Mouse (Mus musculus): ENCODE data around the gene Plscr3. TPM values are rescaled to one million over a fixed set of nuclear protein-coding genes. Genes with fewer than 3 reads are reported as not detected.

Gene Plscr3
- polyA plus RNA-seq, 1 experiment from 2014 or later = 90.0 TPM

DNA sequence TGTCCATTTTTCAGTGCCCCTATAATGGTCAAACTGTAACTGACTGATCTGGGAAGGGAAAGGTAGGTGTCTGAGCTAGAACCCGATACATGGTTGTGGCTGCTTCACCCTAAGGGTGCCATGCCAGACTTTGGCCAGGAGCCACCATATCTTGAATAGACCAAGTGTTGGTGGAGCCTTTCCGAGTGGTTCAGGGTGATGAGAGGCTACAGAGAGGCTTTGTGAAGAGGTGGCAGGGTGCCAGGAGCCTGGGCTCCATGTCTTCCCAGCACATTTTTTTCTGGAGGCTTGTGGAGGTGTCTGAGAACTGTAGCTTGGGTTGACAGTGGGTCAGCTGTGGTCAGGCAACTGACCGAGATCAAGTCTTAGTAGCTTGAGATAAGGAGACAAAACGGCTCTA lies 45.3 kb downstream of the Plscr3 start:
- no peak for ATAC-seq (replicated peaks; ENCODE audit: insufficient number of reproducible peaks, low FRiP score, low TSS enrichment, low read depth)

DNA sequence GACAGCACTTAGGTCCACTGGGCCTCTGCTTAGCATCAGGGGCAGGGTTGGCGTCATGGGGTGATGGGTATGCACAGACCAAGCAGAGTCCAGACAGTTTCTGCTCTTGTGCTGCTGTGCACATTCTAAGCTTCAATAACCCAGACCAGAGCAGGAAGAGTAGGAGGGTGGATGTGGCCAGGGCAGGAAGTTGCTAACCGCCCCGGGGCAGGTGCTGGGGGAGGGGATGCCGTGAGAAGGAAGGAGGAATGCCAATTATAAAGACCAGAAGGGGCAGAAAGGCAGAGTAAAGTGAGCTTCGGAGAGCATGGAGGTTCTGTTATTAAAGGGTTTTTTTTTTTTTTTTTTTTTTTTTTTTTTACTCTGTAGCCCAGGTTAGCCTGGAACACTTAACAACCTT lies 48.5 kb downstream of the Plscr3 start:
- Histone ChIP-seq H3K4me1 (ENCODE audit: control insufficient read depth, insufficient read depth, low read length) (peaks cover 2% of the 10 kb centered on the region; the same call in 1 of the 2 replicates), H3K27me3 (ENCODE audit: control insufficient read depth, insufficient read depth, low read length) (no peaks in the 10 kb centered on the region), H3K27ac (replicated peaks; ENCODE audit: low read depth, low read length) (no peak overlapping the region), H3K4me3 (ENCODE audit: low read depth, low read length) (no peak overlapping the region), H3K9me3 (replicated peaks; ENCODE audit: control insufficient read depth, low read length) (no peaks in the 10 kb centered on the region), H3K9ac (replicated peaks; ENCODE audit: low read length) (no peak overlapping the region), H3K36me3 (replicated peaks; ENCODE audit: control insufficient read depth, insufficient read depth, low read depth, low read length) (no peaks in the 10 kb centered on the region), H3K4me2 (ENCODE audit: low read depth, low read length) (no peak overlapping the region)
- DNase-seq (ENCODE audit: low spot score) (no peak), ATAC-seq (replicated peaks; ENCODE audit: insufficient number of reproducible peaks, low FRiP score, low TSS enrichment, low read depth) (no peak)
- WGBS = 79% methylated on average over 5 of the region's 5 CpGs

More for the DNA sequence above, 45.3 kb downstream of the Plscr3 start:
- H3K9ac ChIP-seq (replicated peaks; ENCODE audit: low read length) = no peak overlapping the region
- 80% methylated on average over 4 of the region's 4 CpGs for WGBS
- no peaks in the 10 kb centered on the region for H3K36me3 ChIP-seq (replicated peaks; ENCODE audit: control insufficient read depth, insufficient read depth, low read depth, low read length)
- no peak for DNase-seq (ENCODE audit: low spot score)
- H3K9me3 ChIP-seq (replicated peaks; ENCODE audit: control insufficient read depth, low read length) = no peaks in the 10 kb centered on the region
- H3K4me3 ChIP-seq (ENCODE audit: low read depth, low read length) = no peak overlapping the region
- no peak overlapping the region for H3K4me2 ChIP-seq (ENCODE audit: low read depth, low read length)
- H3K27me3 ChIP-seq (ENCODE audit: control insufficient read depth, insufficient read depth, low read length) = no peaks in the 10 kb centered on the region
- H3K4me1 ChIP-seq (ENCODE audit: control insufficient read depth, insufficient read depth, low read length) = no peaks in the 10 kb centered on the region
- H3K27ac ChIP-seq (replicated peaks; ENCODE audit: low read depth, low read length) = no peak overlapping the region

DNA sequence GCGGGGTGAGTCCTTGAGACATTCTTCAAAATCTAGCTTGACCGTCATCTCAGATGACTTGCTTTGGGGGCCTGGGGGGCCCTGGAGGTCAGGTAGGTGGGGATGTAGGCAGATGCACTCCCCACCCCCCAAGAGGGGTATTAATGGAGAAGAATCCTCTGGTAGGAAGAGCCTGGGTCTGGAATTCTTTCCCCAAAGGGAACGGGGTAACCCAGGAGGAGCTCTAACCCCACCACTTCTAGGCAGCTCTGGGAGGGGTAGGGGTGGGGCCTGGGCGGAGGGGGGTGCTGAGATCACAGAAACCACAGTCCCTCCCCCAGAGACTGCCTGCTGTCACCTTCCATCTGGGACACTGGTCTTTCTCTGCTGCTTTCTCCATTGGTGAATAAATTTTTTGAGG lies 49.1 kb downstream of the Plscr3 start, which contains the start of gene Acap1:
TSS of gene Acap1 (minus strand) at position 249 of the 400 bp plus-strand sequence.
- H3K27me3 ChIP-seq (ENCODE audit: control insufficient read depth, insufficient read depth, low read length) = no peaks in the 10 kb centered on the region
- H3K9ac ChIP-seq (replicated peaks; ENCODE audit: low read length) = no peak within 1 kb of the TSS
- H3K36me3 ChIP-seq (replicated peaks; ENCODE audit: control insufficient read depth, insufficient read depth, low read depth, low read length) = no peaks in the 10 kb centered on the region
- WGBS = 78% methylated on average over 4 of the region's 4 CpGs
- H3K9me3 ChIP-seq (replicated peaks; ENCODE audit: control insufficient read depth, low read length) = no peaks in the 10 kb centered on the region
- H3K4me2 ChIP-seq (ENCODE audit: low read depth, low read length) = no peak within 1 kb of the TSS
- H3K4me1 ChIP-seq (ENCODE audit: control insufficient read depth, insufficient read depth, low read length) = peaks cover 4% of the 10 kb centered on the region; the same call in 1 of the 2 replicates
- H3K27ac ChIP-seq (replicated peaks; ENCODE audit: low read depth, low read length) = no peak within 1 kb of the TSS
- no peak within 1 kb of the TSS for H3K4me3 ChIP-seq (ENCODE audit: low read depth, low read length)
- ATAC-seq (replicated peaks; ENCODE audit: insufficient number of reproducible peaks, low FRiP score, low TSS enrichment, low read depth) = no peak
- DNase-seq (ENCODE audit: low spot score) = no peak

DNA sequence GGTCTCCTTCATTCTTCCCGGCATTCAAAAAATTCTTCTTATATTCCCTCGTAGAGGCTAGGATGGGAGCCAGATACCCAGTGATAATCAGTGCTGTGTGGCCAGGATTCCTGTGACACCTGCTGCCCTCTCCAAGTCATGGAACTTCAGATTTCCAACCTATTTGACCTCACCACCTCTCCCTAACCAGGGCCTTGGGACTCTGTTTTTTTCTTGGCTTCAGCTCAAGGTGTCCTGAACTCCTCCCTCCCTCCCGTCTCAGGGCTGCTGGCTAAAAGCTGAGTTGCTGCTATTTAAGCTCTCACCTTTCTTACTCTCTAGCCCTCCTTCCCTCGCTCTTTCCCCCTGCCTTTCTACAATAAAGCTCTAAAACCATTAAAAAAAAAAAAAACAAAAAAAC lies 53.7 kb downstream of the Plscr3 start:
- peak overlapping the region; percentile 98 for H3K9ac ChIP-seq (replicated peaks; ENCODE audit: low read length)
- peak; percentile 43 for DNase-seq (ENCODE audit: low spot score)
- peak overlapping the region; percentile 92 for H3K4me3 ChIP-seq (ENCODE audit: low read depth, low read length)
- H3K9me3 ChIP-seq (replicated peaks; ENCODE audit: control insufficient read depth, low read length) = no peaks in the 10 kb centered on the region
- no peak overlapping the region for H3K27ac ChIP-seq (replicated peaks; ENCODE audit: low read depth, low read length)
- peaks cover 8% of the 10 kb centered on the region for H3K36me3 ChIP-seq (replicated peaks; ENCODE audit: control insufficient read depth, insufficient read depth, low read depth, low read length)
- no peak for ATAC-seq (replicated peaks; ENCODE audit: insufficient number of reproducible peaks, low FRiP score, low TSS enrichment, low read depth)
- H3K4me1 ChIP-seq (ENCODE audit: control insufficient read depth, insufficient read depth, low read length) = peaks cover 4% of the 10 kb centered on the region; the same call in 1 of the 2 replicates
- H3K4me2 ChIP-seq (ENCODE audit: low read depth, low read length) = peak overlapping the region; percentile 95
- 15% methylated on average over 4 of the region's 4 CpGs for WGBS
- no peaks in the 10 kb centered on the region for H3K27me3 ChIP-seq (ENCODE audit: control insufficient read depth, insufficient read depth, low read length)

DNA sequence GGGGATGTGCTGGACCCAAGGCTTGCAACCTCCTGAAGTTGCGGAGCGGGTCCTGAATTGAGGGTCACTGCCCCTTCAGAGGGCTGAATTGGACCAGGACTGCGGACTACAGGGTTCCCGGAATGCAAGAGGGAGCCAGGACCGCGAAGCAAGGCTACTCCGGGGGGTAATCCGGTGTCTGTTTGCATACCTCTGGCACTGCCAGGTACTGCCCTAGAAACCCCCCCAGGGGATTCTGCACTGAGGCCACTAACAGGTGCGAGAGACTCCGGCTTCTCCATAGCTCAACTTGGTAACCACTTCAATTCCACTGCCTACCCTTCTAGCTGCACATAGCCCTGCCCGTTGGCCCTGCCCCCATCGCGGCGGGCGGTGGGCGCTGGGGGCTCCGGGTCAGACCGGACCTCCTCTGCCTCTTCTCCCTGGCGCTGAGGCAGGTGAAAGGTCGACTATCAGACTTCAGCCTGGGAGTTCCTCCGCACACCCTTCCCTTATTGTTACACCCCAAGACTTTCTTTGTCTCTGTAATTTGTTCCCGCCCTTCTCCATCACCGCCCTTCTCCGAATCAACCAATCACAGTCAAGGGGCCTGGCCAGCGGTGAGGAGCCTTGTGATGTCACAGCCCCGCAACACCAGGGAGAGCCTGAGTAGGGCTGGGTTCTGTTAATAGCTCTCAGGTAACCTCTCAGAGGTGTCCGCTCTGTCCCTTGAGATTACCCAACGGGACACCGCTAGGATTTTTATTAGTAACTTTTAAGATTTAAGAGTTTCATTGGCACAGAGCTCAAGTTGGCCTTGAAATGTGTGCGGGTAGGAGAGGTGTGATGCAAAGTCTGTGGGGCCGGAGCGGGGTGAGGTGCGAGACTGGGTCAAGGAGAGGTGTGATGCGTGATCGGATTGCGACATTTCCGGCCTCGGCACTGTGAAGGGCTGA lies 54.6 kb downstream of the Plscr3 start, which contains the start of the genes 2810408A11Rik and Neurl4:
TSS of gene 2810408A11Rik (minus strand) at position 517 of the 935 bp plus-strand sequence.
TSS of gene Neurl4 (plus strand) at position 602 of the 935 bp plus-strand sequence.
- peak within 1 kb of the TSS; percentile 95 for H3K4me2 ChIP-seq (ENCODE audit: low read depth, low read length)
- H3K9ac ChIP-seq (replicated peaks; ENCODE audit: low read length) = peak within 1 kb of the TSS; percentile 98
- DNase-seq (ENCODE audit: low spot score) (peak; percentile 96), ATAC-seq (replicated peaks; ENCODE audit: insufficient number of reproducible peaks, low FRiP score, low TSS enrichment, low read depth) (peak; percentile 95)
- peaks cover 9% of the 10 kb centered on the region for H3K36me3 ChIP-seq (replicated peaks; ENCODE audit: control insufficient read depth, insufficient read depth, low read depth, low read length)
- peak within 1 kb of the TSS; percentile 82 for H3K27ac ChIP-seq (replicated peaks; ENCODE audit: low read depth, low read length)
- no peaks in the 10 kb centered on the region for H3K27me3 ChIP-seq (ENCODE audit: control insufficient read depth, insufficient read depth, low read length)
- WGBS = under 1% methylated on average over 38 of the region's 38 CpGs
- H3K4me1 ChIP-seq (ENCODE audit: control insufficient read depth, insufficient read depth, low read length) = peaks cover 4% of the 10 kb centered on the region; the same call in 1 of the 2 replicates
- H3K9me3 ChIP-seq (replicated peaks; ENCODE audit: control insufficient read depth, low read length) = no peaks in the 10 kb centered on the region
- peak within 1 kb of the TSS; percentile 92 for H3K4me3 ChIP-seq (ENCODE audit: low read depth, low read length)

DNA sequence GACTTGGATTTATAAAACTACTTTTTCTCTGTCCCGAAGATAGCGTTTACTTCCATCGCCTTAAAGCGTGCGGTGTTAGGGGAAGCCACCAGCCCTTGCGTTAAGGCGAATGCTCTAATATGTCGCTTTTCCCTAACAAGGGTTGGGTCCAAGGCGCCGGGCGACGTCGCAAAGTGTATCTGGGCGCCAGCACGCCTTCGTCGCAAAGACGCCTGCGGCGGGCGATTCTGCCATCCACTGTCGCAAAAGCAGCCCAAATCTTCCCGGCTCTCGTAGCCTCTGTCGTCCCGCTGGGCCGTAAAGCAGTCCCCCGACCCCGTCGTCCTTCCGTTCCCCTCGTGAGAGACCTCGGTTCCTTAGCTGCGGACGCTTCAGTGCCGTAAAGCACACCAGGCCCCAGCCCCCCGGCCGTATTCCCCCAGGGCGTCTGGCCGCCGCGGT lies 55.2 kb downstream of the Plscr3 start:
- Histone ChIP-seq H3K36me3 (replicated peaks; ENCODE audit: control insufficient read depth, insufficient read depth, low read depth, low read length) (peaks cover 16% of the 10 kb centered on the region), H3K4me1 (ENCODE audit: control insufficient read depth, insufficient read depth, low read length) (peaks cover 4% of the 10 kb centered on the region; the same call in 1 of the 2 replicates), H3K4me3 (ENCODE audit: low read depth, low read length) (peak overlapping the region; percentile 92), H3K27ac (replicated peaks; ENCODE audit: low read depth, low read length) (peak overlapping the region; percentile 82), H3K9me3 (replicated peaks; ENCODE audit: control insufficient read depth, low read length) (no peaks in the 10 kb centered on the region), H3K27me3 (ENCODE audit: control insufficient read depth, insufficient read depth, low read length) (no peaks in the 10 kb centered on the region), H3K9ac (replicated peaks; ENCODE audit: low read length) (peak overlapping the region; percentile 98), H3K4me2 (ENCODE audit: low read depth, low read length) (peak overlapping the region; percentile 95)
- under 1% methylated on average over 42 of the region's 42 CpGs for WGBS
- ATAC-seq (replicated peaks; ENCODE audit: insufficient number of reproducible peaks, low FRiP score, low TSS enrichment, low read depth) (peak; percentile 72), DNase-seq (ENCODE audit: low spot score) (peak; percentile 99)

All from embryonic facial prominence, embryonic 11.5 days (tissue).